Mouse (Mus musculus): Measurements from ENCODE around the gene Myl12a. TPM values are rescaled to one million over a fixed set of nuclear protein-coding genes. Genes with fewer than 3 reads are reported as not detected.

Gene Myl12a
- polyA plus RNA-seq, 2 experiments, result 361 to 721 TPM

DNA sequence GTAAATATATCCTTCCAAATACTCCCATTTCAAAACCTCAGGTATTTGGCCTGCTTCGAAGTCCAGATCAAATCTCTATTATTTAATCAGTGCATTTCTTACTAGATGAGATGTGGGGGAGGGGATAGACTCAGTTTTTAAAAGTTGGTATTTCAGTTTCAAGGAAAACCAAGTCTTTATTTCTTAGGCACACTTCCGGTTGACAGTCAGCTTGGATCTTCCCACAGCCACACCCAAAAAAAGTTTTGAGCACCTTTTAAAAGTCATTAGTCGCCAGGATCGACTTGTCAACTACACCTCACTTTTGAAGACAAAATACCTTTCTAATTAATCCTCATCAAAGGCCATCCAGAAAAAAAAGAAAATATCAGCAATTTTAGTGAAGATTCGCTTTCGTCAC lies 1.6 kb downstream of the Myl12a start:
- Histone ChIP-seq H3K36me3 (ENCODE audit: control insufficient read depth, insufficient read depth, low read length) (peaks cover 10% of the 10 kb centered on the region), H3K4me1 (ENCODE audit: control insufficient read depth, insufficient read depth, low read length) (peaks cover 28% of the 10 kb centered on the region), H3K9me3 (ENCODE audit: control insufficient read depth, low read length) (no peaks in the 10 kb centered on the region), H3K27me3 (ENCODE audit: control insufficient read depth, insufficient read depth, low read length) (no peaks in the 10 kb centered on the region), H3K27ac (replicated peaks; ENCODE audit: low read depth, low read length) (peak overlapping the region; percentile 100), H3K9ac (ENCODE audit: low read depth, low read length, severe bottlenecking) (peak overlapping the region; percentile 88), H3K4me3 (replicated peaks; ENCODE audit: low read length) (peak overlapping the region; percentile 84), H3K4me2 (replicated peaks; ENCODE audit: low read depth, low read length, severe bottlenecking) (peak overlapping the region; percentile 66)
- TF ChIP-seq POLR2A (IDR thresholded peaks at IDR 0.05; ENCODE audit: borderline replicate concordance, extremely low read depth, insufficient read depth, insufficient read length), result no peak
- DNase-seq (ENCODE audit: low spot score) (no peak), ATAC-seq (ENCODE audit: low FRiP score, low read depth) (no peak)
- WGBS, result 7% methylated on average over 6 of the region's 6 CpGs

DNA sequence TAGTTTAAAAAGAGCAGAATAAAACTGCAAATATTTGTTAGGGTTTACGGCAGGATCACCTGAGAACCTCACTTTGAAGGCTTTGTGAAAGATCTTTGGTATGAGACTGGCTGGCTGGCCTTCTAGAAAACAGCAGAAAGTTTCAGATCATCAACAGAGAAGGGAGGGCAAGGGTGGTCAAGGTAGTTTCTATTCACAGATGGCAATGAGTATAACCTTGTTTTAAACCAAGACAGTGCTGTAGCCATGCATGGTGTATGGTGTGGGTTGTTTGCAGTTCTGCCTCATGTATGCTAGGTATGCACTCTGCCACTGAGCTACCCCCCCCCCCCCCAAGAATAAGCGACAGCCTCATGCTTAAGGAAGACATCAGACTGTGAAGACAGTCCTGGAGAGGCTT lies 2.4 kb downstream of the Myl12a start:
- ATAC-seq (ENCODE audit: low FRiP score, low read depth), result no peak
- Histone ChIP-seq H3K36me3 (ENCODE audit: control insufficient read depth, insufficient read depth, low read length) (peaks cover 17% of the 10 kb centered on the region), H3K9ac (ENCODE audit: low read depth, low read length, severe bottlenecking) (no peak overlapping the region), H3K4me2 (replicated peaks; ENCODE audit: low read depth, low read length, severe bottlenecking) (peak overlapping the region; percentile 66), H3K27ac (replicated peaks; ENCODE audit: low read depth, low read length) (no peak overlapping the region), H3K4me3 (replicated peaks; ENCODE audit: low read length) (peak overlapping the region; percentile 84), H3K27me3 (ENCODE audit: control insufficient read depth, insufficient read depth, low read length) (no peaks in the 10 kb centered on the region), H3K9me3 (ENCODE audit: control insufficient read depth, low read length) (no peaks in the 10 kb centered on the region), H3K4me1 (ENCODE audit: control insufficient read depth, insufficient read depth, low read length) (peaks cover 28% of the 10 kb centered on the region)
- no peak for TF ChIP-seq POLR2A (IDR thresholded peaks at IDR 0.05; ENCODE audit: borderline replicate concordance, extremely low read depth, insufficient read depth, insufficient read length)
- no peak for DNase-seq (ENCODE audit: low spot score)
- WGBS, result 62% methylated on average over 2 of the region's 2 CpGs

DNA sequence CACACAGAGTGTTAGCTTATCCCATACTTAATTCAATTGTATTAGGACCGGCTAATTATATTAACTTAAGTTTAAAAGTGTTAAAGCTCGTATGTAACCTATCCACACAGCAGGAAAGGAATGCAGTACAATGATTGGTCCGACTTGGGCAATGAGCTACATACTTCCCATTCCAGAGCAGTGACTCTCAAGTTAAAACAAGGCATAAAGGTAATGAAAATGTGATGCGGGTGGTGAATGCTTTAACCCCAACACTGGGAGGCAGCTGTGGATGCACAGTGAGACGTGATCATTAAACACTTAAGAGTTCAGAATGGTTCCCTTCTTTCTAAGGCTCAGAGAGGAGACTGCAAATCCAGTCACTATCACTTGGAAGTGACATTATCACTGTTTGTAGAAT lies 3.5 kb downstream of the Myl12a start:
- no peak for ATAC-seq (ENCODE audit: low FRiP score, low read depth)
- no peak for DNase-seq (ENCODE audit: low spot score)
- peak overlapping the region; percentile 9; the same call in 1 of the 2 replicates for H3K4me2 ChIP-seq (replicated peaks; ENCODE audit: low read depth, low read length, severe bottlenecking)

DNA sequence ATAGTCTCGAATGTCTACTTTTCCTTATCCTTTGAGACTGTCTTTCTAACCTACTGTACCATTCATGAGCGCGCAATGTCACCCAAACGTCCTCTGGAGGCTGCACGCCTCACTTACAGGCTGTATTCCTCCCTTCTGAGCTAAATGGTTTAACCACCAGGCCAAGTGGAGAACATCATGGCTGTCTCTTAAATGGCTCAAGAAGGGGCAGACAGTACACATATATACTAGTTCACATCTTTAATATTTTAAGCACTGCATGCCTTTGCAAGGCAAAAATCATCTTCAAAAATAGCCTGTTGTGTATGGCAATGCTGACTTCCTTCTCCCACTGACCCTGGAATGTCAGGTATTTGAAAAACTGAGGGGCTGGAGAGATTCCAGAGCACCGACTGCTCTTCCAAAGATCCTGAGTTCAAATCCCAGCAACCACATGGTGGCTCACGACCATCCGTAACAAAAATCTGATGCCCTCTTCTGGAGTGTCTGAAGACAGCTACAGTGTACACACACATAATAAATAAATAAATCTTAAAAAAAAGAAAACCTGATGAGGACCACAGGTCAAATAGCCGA lies 4.2 kb downstream of the Myl12a start:
- Histone ChIP-seq H3K9me3 (ENCODE audit: control insufficient read depth, low read length) (no peaks in the 10 kb centered on the region), H3K4me3 (replicated peaks; ENCODE audit: low read length) (no peak overlapping the region), H3K9ac (ENCODE audit: low read depth, low read length, severe bottlenecking) (no peak overlapping the region), H3K27me3 (ENCODE audit: control insufficient read depth, insufficient read depth, low read length) (no peaks in the 10 kb centered on the region), H3K27ac (replicated peaks; ENCODE audit: low read depth, low read length) (no peak overlapping the region), H3K4me2 (replicated peaks; ENCODE audit: low read depth, low read length, severe bottlenecking) (no peak overlapping the region), H3K4me1 (ENCODE audit: control insufficient read depth, insufficient read depth, low read length) (peaks cover 28% of the 10 kb centered on the region), H3K36me3 (ENCODE audit: control insufficient read depth, insufficient read depth, low read length) (peaks cover 33% of the 10 kb centered on the region)
- no peak for TF ChIP-seq POLR2A (IDR thresholded peaks at IDR 0.05; ENCODE audit: borderline replicate concordance, extremely low read depth, insufficient read depth, insufficient read length)
- DNase-seq (ENCODE audit: low spot score) (no peak), ATAC-seq (ENCODE audit: low FRiP score, low read depth) (no peak)
- WGBS, result 77% methylated on average over 9 of the region's 9 CpGs

More for the DNA sequence above, 3.5 kb downstream of the Myl12a start:
- 25% methylated on average over 5 of the region's 5 CpGs for WGBS
- no peaks in the 10 kb centered on the region for H3K27me3 ChIP-seq (ENCODE audit: control insufficient read depth, insufficient read depth, low read length)
- H3K27ac ChIP-seq (replicated peaks; ENCODE audit: low read depth, low read length), result no peak overlapping the region
- no peak overlapping the region for H3K4me3 ChIP-seq (replicated peaks; ENCODE audit: low read length)
- no peaks in the 10 kb centered on the region for H3K9me3 ChIP-seq (ENCODE audit: control insufficient read depth, low read length)
- H3K4me1 ChIP-seq (ENCODE audit: control insufficient read depth, insufficient read depth, low read length), result peaks cover 28% of the 10 kb centered on the region
- no peak overlapping the region for H3K9ac ChIP-seq (ENCODE audit: low read depth, low read length, severe bottlenecking)
- peaks cover 26% of the 10 kb centered on the region for H3K36me3 ChIP-seq (ENCODE audit: control insufficient read depth, insufficient read depth, low read length)
- no peak for TF ChIP-seq POLR2A (IDR thresholded peaks at IDR 0.05; ENCODE audit: borderline replicate concordance, extremely low read depth, insufficient read depth, insufficient read length)

DNA sequence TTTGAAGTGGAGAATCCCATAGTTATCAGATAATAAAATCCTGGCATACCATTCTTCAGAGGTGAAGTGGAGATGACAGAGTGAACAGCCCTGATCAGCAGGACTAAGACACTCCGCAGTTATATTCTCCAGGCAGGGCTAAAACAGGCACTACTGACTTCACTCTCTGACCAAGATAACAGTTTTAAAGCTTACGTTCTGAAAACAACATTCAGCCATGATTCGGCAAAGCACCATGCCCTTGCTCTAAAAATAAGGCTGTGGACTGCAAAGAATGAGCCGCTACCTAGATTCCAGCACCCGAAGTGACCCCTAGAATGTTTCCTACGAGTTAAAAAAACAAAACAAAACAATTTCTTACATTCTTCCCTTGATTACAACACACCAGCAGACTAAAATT lies 4.8 kb downstream of the Myl12a start:
- Histone ChIP-seq H3K36me3 (ENCODE audit: control insufficient read depth, insufficient read depth, low read length) (peaks cover 38% of the 10 kb centered on the region), H3K9ac (ENCODE audit: low read depth, low read length, severe bottlenecking) (no peak overlapping the region), H3K4me3 (replicated peaks; ENCODE audit: low read length) (no peak overlapping the region), H3K4me1 (ENCODE audit: control insufficient read depth, insufficient read depth, low read length) (peaks cover 26% of the 10 kb centered on the region), H3K27me3 (ENCODE audit: control insufficient read depth, insufficient read depth, low read length) (no peaks in the 10 kb centered on the region), H3K9me3 (ENCODE audit: control insufficient read depth, low read length) (no peaks in the 10 kb centered on the region), H3K4me2 (replicated peaks; ENCODE audit: low read depth, low read length, severe bottlenecking) (no peak overlapping the region), H3K27ac (replicated peaks; ENCODE audit: low read depth, low read length) (no peak overlapping the region)
- 82% methylated on average over 6 of the region's 6 CpGs for WGBS
- ATAC-seq (ENCODE audit: low FRiP score, low read depth) (no peak), DNase-seq (ENCODE audit: low spot score) (no peak)
- TF ChIP-seq POLR2A (IDR thresholded peaks at IDR 0.05; ENCODE audit: borderline replicate concordance, extremely low read depth, insufficient read depth, insufficient read length), result no peak

Data from limb, embryonic 14.5 days (tissue).